Mouse (Mus musculus): Measurements from ENCODE around the gene Nmd3. TPM values are rescaled to one million over a fixed set of nuclear protein-coding genes. Genes with fewer than 3 reads are reported as not detected.

Nmd3 gene
- total RNA-seq, 1 experiment from 2014 or later = 43.2 TPM

GRCm38 (mm10) chr3:69760081-69760480 is 38.3 kb downstream of the Nmd3 start:
- no peak for ATAC-seq (ENCODE audit: extremely low read depth, insufficient number of reproducible peaks, low FRiP score, poor library complexity, severe bottlenecking)

- ATAC-seq (ENCODE audit: extremely low read depth, insufficient number of reproducible peaks, low FRiP score, poor library complexity, severe bottlenecking) = no peak
Observed at GRCm38 (mm10) chr3:69761195-69761594, 39.4 kb downstream of the Nmd3 start.

GRCm38 (mm10) chr3:69762838-69763368 is 41.1 kb downstream of the Nmd3 start:
- ATAC-seq (ENCODE audit: extremely low read depth, insufficient number of reproducible peaks, low FRiP score, poor library complexity, severe bottlenecking) = no peak

- no peak for ATAC-seq (ENCODE audit: extremely low read depth, insufficient number of reproducible peaks, low FRiP score, poor library complexity, severe bottlenecking)
Observed at GRCm38 (mm10) chr3:69763630-69764565, 42.1 kb downstream of the Nmd3 start.

GRCm38 (mm10) chr3:69765206-69765605 is 43.4 kb downstream of the Nmd3 start:
- ATAC-seq (ENCODE audit: extremely low read depth, insufficient number of reproducible peaks, low FRiP score, poor library complexity, severe bottlenecking) = no peak

- no peak for ATAC-seq (ENCODE audit: extremely low read depth, insufficient number of reproducible peaks, low FRiP score, poor library complexity, severe bottlenecking)
Observed at GRCm38 (mm10) chr3:69769150-69769549, 47.4 kb downstream of the Nmd3 start.

- no peak for ATAC-seq (ENCODE audit: extremely low read depth, insufficient number of reproducible peaks, low FRiP score, poor library complexity, severe bottlenecking)
Observed at GRCm38 (mm10) chr3:69773356-69773755, 51.6 kb downstream of the Nmd3 start.

- ATAC-seq (ENCODE audit: extremely low read depth, insufficient number of reproducible peaks, low FRiP score, poor library complexity, severe bottlenecking) = no peak
Observed at GRCm38 (mm10) chr3:69779246-69779796, 57.5 kb downstream of the Nmd3 start.

GRCm38 (mm10) chr3:69792823-69793417 is 71.1 kb downstream of the Nmd3 start:
- ATAC-seq (ENCODE audit: extremely low read depth, insufficient number of reproducible peaks, low FRiP score, poor library complexity, severe bottlenecking) = no peak

GRCm38 (mm10) chr3:69797533-69797932 is 75.7 kb downstream of the Nmd3 start:
- ATAC-seq (ENCODE audit: extremely low read depth, insufficient number of reproducible peaks, low FRiP score, poor library complexity, severe bottlenecking) = no peak

GRCm38 (mm10) chr3:69797969-69798368 is 76.2 kb downstream of the Nmd3 start:
- ATAC-seq (ENCODE audit: extremely low read depth, insufficient number of reproducible peaks, low FRiP score, poor library complexity, severe bottlenecking) = no peak

GRCm38 (mm10) chr3:69799096-69799495 is 77.3 kb downstream of the Nmd3 start:
- ATAC-seq (ENCODE audit: extremely low read depth, insufficient number of reproducible peaks, low FRiP score, poor library complexity, severe bottlenecking) = no peak

GRCm38 (mm10) chr3:69800829-69801384 is 79.1 kb downstream of the Nmd3 start:
- no peak for ATAC-seq (ENCODE audit: extremely low read depth, insufficient number of reproducible peaks, low FRiP score, poor library complexity, severe bottlenecking)

GRCm38 (mm10) chr3:69803137-69803536 is 81.4 kb downstream of the Nmd3 start:
- ATAC-seq (ENCODE audit: extremely low read depth, insufficient number of reproducible peaks, low FRiP score, poor library complexity, severe bottlenecking) = no peak

Other genes starting within 250 kb of the Nmd3 start
- not detected in 2 replicates for gene B3galnt1, start 123.0 kb upstream of the Nmd3 start, total RNA-seq (2017)
- gene Sptssb, start 138.0 kb downstream of the Nmd3 start, total RNA-seq (2017) = 1.2 TPM in 1 of 2 replicates, not detected in the other

All from neutrophil, adult 5-6 weeks (primary cell).